Mouse (Mus musculus): ENCODE measurements around the gene Arhgap11a. TPM values are rescaled to one million over a fixed set of nuclear protein-coding genes. Genes with fewer than 3 reads are reported as not detected.

Arhgap11a gene
- polyA plus RNA-seq, 1 experiment from 2014 or later, result 7.1 TPM

- Histone ChIP-seq H3K4me2 (replicated peaks; ENCODE audit: low read depth, low read length) (no peak overlapping the region), H3K27me3 (ENCODE audit: control insufficient read depth, insufficient read depth, low read length) (no peaks in the 10 kb centered on the region), H3K36me3 (ENCODE audit: control insufficient read depth, insufficient read depth, low read length) (no peaks in the 10 kb centered on the region), H3K9me3 (ENCODE audit: control insufficient read depth, low read depth, low read length) (no peaks in the 10 kb centered on the region), H3K4me3 (ENCODE audit: low read depth, low read length) (no peak overlapping the region), H3K4me1 (ENCODE audit: control insufficient read depth, insufficient read depth, low read length) (no peaks in the 10 kb centered on the region), H3K9ac (replicated peaks; ENCODE audit: low read depth, low read length) (no peak overlapping the region), H3K27ac (ENCODE audit: low read length) (no peak overlapping the region)
- ATAC-seq (ENCODE audit: insufficient number of reproducible peaks, insufficient read depth, low FRiP score, low read depth), result no peak
- 38% methylated on average over 1 of the region's 1 CpGs for WGBS
These were observed 44.7 kb downstream of the Arhgap11a start for GRCm38 (mm10) chr2:113803753-113804152.

DNA sequence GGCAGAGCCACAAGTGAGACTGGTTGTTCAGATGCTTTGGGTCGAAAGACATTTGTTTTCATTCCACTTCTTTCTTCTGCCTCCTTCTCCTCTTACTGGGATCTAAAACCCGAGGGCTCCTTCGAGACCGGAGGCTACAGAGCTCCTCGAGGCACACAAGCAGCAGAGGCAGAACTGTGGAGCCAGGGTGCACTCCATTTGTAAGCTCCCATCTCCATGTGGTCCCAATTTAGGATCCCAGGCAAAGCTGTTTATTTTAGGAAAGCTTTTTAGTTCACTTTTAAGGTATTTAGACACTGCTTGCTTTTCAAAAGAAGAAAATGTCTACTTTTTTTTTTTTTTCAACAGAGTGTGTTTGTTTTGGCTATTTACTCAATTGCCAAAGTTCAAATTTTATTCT, 47.6 kb downstream of the Arhgap11a start:
- Histone ChIP-seq H3K36me3 (ENCODE audit: control insufficient read depth, insufficient read depth, low read length) (no peaks in the 10 kb centered on the region), H3K4me1 (ENCODE audit: control insufficient read depth, insufficient read depth, low read length) (no peaks in the 10 kb centered on the region), H3K4me3 (ENCODE audit: low read depth, low read length) (no peak overlapping the region), H3K27me3 (ENCODE audit: control insufficient read depth, insufficient read depth, low read length) (no peaks in the 10 kb centered on the region), H3K9me3 (ENCODE audit: control insufficient read depth, low read depth, low read length) (no peaks in the 10 kb centered on the region), H3K27ac (ENCODE audit: low read length) (no peak overlapping the region), H3K4me2 (replicated peaks; ENCODE audit: low read depth, low read length) (no peak overlapping the region), H3K9ac (replicated peaks; ENCODE audit: low read depth, low read length) (no peak overlapping the region)
- no peak for ATAC-seq (ENCODE audit: insufficient number of reproducible peaks, insufficient read depth, low FRiP score, low read depth)
- 71% methylated on average over 5 of the region's 5 CpGs for WGBS

- H3K27ac ChIP-seq (ENCODE audit: low read length), result no peak overlapping the region
- no peaks in the 10 kb centered on the region for H3K27me3 ChIP-seq (ENCODE audit: control insufficient read depth, insufficient read depth, low read length)
- no peaks in the 10 kb centered on the region for H3K36me3 ChIP-seq (ENCODE audit: control insufficient read depth, insufficient read depth, low read length)
- ATAC-seq (ENCODE audit: insufficient number of reproducible peaks, insufficient read depth, low FRiP score, low read depth), result no peak
- H3K4me3 ChIP-seq (ENCODE audit: low read depth, low read length), result no peak overlapping the region
- no peaks in the 10 kb centered on the region for H3K4me1 ChIP-seq (ENCODE audit: control insufficient read depth, insufficient read depth, low read length)
- H3K9me3 ChIP-seq (ENCODE audit: control insufficient read depth, low read depth, low read length), result no peaks in the 10 kb centered on the region
- H3K4me2 ChIP-seq (replicated peaks; ENCODE audit: low read depth, low read length), result no peak overlapping the region
- H3K9ac ChIP-seq (replicated peaks; ENCODE audit: low read depth, low read length), result no peak overlapping the region
- WGBS, result 79% methylated on average over 13 of the region's 13 CpGs
These were observed 49.9 kb downstream of the Arhgap11a start for GRCm38 (mm10) chr2:113798605-113799004.

DNA sequence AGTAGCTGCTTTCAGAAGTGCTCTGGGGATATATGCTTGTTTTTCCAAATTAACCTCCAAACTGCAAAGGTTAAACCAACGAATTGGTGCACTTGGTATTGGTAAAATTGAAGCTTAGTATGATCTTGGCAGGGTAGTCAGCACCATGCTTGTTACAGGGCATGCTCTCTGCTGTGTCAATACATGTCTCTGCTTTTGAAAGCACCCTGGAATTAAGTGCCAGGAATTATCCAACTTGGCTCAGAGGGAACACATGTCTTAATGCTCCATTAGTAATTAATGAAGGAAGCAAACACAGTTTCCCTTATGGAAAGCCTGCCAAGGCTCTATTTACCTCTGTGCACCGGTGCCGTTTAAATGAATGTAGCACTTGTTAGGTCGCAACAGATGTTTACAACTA, 53.3 kb downstream of the Arhgap11a start:
- no peak for ATAC-seq (ENCODE audit: insufficient number of reproducible peaks, insufficient read depth, low FRiP score, low read depth)
- Histone ChIP-seq H3K36me3 (ENCODE audit: control insufficient read depth, insufficient read depth, low read length) (no peaks in the 10 kb centered on the region), H3K4me1 (ENCODE audit: control insufficient read depth, insufficient read depth, low read length) (no peaks in the 10 kb centered on the region), H3K27me3 (ENCODE audit: control insufficient read depth, insufficient read depth, low read length) (no peaks in the 10 kb centered on the region), H3K27ac (ENCODE audit: low read length) (no peak overlapping the region), H3K4me3 (ENCODE audit: low read depth, low read length) (no peak overlapping the region), H3K9me3 (ENCODE audit: control insufficient read depth, low read depth, low read length) (no peaks in the 10 kb centered on the region), H3K9ac (replicated peaks; ENCODE audit: low read depth, low read length) (no peak overlapping the region), H3K4me2 (replicated peaks; ENCODE audit: low read depth, low read length) (no peak overlapping the region)
- 71% methylated on average over 4 of the region's 4 CpGs for WGBS

DNA sequence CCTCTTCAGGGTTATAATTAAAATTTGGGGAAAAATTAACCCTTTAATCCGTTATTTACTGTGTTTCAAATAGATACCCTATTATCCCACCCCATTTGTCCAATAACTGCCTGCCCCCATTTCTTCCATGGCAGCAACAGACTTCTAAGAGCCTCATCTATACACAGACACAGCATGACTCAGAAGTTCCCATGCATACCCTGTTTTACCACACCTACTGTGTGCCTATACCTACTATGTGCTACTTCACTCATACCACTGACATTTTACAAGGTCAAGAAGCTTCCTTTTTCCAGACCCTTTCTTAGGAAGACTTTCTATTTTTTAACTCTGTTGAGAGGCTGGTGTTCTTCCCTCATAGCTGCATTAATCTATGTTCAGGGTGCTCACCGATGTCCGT, 54.9 kb downstream of the Arhgap11a start:
- Histone ChIP-seq H3K4me3 (ENCODE audit: low read depth, low read length) (no peak overlapping the region), H3K9ac (replicated peaks; ENCODE audit: low read depth, low read length) (no peak overlapping the region), H3K36me3 (ENCODE audit: control insufficient read depth, insufficient read depth, low read length) (no peaks in the 10 kb centered on the region), H3K4me1 (ENCODE audit: control insufficient read depth, insufficient read depth, low read length) (no peaks in the 10 kb centered on the region), H3K27ac (ENCODE audit: low read length) (no peak overlapping the region), H3K4me2 (replicated peaks; ENCODE audit: low read depth, low read length) (no peak overlapping the region), H3K27me3 (ENCODE audit: control insufficient read depth, insufficient read depth, low read length) (no peaks in the 10 kb centered on the region), H3K9me3 (ENCODE audit: control insufficient read depth, low read depth, low read length) (no peaks in the 10 kb centered on the region)
- WGBS, result 87% methylated on average over 3 of the region's 3 CpGs
- ATAC-seq (ENCODE audit: insufficient number of reproducible peaks, insufficient read depth, low FRiP score, low read depth), result no peak

GRCm38 (mm10) chr2:113788821-113789387, 59.6 kb downstream of the Arhgap11a start:
- Histone ChIP-seq H3K9ac (replicated peaks; ENCODE audit: low read depth, low read length) (no peak overlapping the region), H3K4me2 (replicated peaks; ENCODE audit: low read depth, low read length) (no peak overlapping the region), H3K36me3 (ENCODE audit: control insufficient read depth, insufficient read depth, low read length) (no peaks in the 10 kb centered on the region), H3K27ac (ENCODE audit: low read length) (no peak overlapping the region), H3K27me3 (ENCODE audit: control insufficient read depth, insufficient read depth, low read length) (no peaks in the 10 kb centered on the region), H3K9me3 (ENCODE audit: control insufficient read depth, low read depth, low read length) (no peaks in the 10 kb centered on the region), H3K4me3 (ENCODE audit: low read depth, low read length) (no peak overlapping the region), H3K4me1 (ENCODE audit: control insufficient read depth, insufficient read depth, low read length) (no peaks in the 10 kb centered on the region)
- ATAC-seq (ENCODE audit: insufficient number of reproducible peaks, insufficient read depth, low FRiP score, low read depth), result no peak
- WGBS, result 86% methylated on average over 4 of the region's 4 CpGs

DNA sequence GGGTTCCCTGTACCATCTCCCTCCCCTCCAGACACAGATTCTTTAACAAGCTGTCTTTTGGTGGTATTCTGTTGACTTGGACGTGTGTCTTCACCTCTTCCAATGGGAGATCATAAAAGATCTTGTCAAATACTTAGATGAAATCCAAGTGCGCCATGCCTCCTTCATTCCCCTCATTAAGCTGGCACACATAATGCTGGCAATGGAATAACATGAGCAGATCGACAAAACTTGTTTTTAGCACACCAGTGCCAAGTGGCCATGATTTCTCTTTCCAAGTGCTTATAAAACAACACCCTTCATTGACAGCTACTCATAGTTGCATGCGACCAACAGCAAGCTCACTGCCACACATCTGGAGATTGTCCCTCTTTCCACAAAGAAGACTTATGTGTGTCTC, 60.6 kb downstream of the Arhgap11a start:
- no peak for ATAC-seq (ENCODE audit: insufficient number of reproducible peaks, insufficient read depth, low FRiP score, low read depth)
- Histone ChIP-seq H3K36me3 (ENCODE audit: control insufficient read depth, insufficient read depth, low read length) (no peaks in the 10 kb centered on the region), H3K9ac (replicated peaks; ENCODE audit: low read depth, low read length) (no peak overlapping the region), H3K4me3 (ENCODE audit: low read depth, low read length) (no peak overlapping the region), H3K27me3 (ENCODE audit: control insufficient read depth, insufficient read depth, low read length) (no peaks in the 10 kb centered on the region), H3K27ac (ENCODE audit: low read length) (no peak overlapping the region), H3K4me2 (replicated peaks; ENCODE audit: low read depth, low read length) (no peak overlapping the region), H3K9me3 (ENCODE audit: control insufficient read depth, low read depth, low read length) (no peaks in the 10 kb centered on the region), H3K4me1 (ENCODE audit: control insufficient read depth, insufficient read depth, low read length) (no peaks in the 10 kb centered on the region)
- 89% methylated on average over 4 of the region's 4 CpGs for WGBS

- H3K9ac ChIP-seq (replicated peaks; ENCODE audit: low read depth, low read length), result no peak overlapping the region
- ATAC-seq (ENCODE audit: insufficient number of reproducible peaks, insufficient read depth, low FRiP score, low read depth), result no peak
- 19% methylated on average over 3 of the region's 3 CpGs for WGBS
- H3K27ac ChIP-seq (ENCODE audit: low read length), result no peak overlapping the region
- H3K4me3 ChIP-seq (ENCODE audit: low read depth, low read length), result no peak overlapping the region
- H3K4me1 ChIP-seq (ENCODE audit: control insufficient read depth, insufficient read depth, low read length), result no peaks in the 10 kb centered on the region
- H3K36me3 ChIP-seq (ENCODE audit: control insufficient read depth, insufficient read depth, low read length), result no peaks in the 10 kb centered on the region
- no peak overlapping the region for H3K4me2 ChIP-seq (replicated peaks; ENCODE audit: low read depth, low read length)
- H3K9me3 ChIP-seq (ENCODE audit: control insufficient read depth, low read depth, low read length), result no peaks in the 10 kb centered on the region
- H3K27me3 ChIP-seq (ENCODE audit: control insufficient read depth, insufficient read depth, low read length), result no peaks in the 10 kb centered on the region
These were observed 63.6 kb downstream of the Arhgap11a start for GRCm38 (mm10) chr2:113784851-113785250.

DNA sequence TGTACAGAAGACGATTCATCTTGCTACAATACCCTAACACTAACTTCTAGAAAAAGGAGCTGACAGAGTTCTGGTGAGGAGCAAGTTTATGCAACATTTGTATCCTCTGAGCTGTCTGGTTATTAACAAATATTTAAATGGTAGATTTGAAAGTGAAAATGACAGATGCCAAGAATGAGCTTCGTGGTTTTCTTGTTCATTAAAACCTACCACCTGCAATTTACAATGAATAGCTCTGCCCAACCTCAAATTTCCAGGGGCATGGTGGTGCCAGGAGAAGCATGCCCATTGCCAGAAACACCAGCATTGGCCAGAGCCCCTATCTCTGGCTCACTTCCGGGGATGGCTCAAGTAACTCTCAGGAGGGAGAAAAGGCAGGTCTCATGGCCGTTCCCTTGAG, 66.9 kb downstream of the Arhgap11a start:
- no peaks in the 10 kb centered on the region for H3K9me3 ChIP-seq (ENCODE audit: control insufficient read depth, low read depth, low read length)
- H3K9ac ChIP-seq (replicated peaks; ENCODE audit: low read depth, low read length), result no peak overlapping the region
- H3K36me3 ChIP-seq (ENCODE audit: control insufficient read depth, insufficient read depth, low read length), result no peaks in the 10 kb centered on the region
- no peak overlapping the region for H3K4me2 ChIP-seq (replicated peaks; ENCODE audit: low read depth, low read length)
- no peak for ATAC-seq (ENCODE audit: insufficient number of reproducible peaks, insufficient read depth, low FRiP score, low read depth)
- no peaks in the 10 kb centered on the region for H3K27me3 ChIP-seq (ENCODE audit: control insufficient read depth, insufficient read depth, low read length)
- no peaks in the 10 kb centered on the region for H3K4me1 ChIP-seq (ENCODE audit: control insufficient read depth, insufficient read depth, low read length)
- WGBS, result 70% methylated on average over 4 of the region's 4 CpGs
- no peak overlapping the region for H3K27ac ChIP-seq (ENCODE audit: low read length)
- H3K4me3 ChIP-seq (ENCODE audit: low read depth, low read length), result no peak overlapping the region
